Mouse (Mus musculus) heart, embryonic 14.5 days (tissue): ENCODE results near the gene Fam241b. TPM values are rescaled to one million over a fixed set of nuclear protein-coding genes. Genes with fewer than 3 reads are reported as not detected.
"Not testable (repeated sequence)": the region's sequence is repeated elsewhere in the genome, so short reads cannot be mapped to it uniquely, and the experiment has no call there.

ENCODE experiments used
- ATAC-seq: fragments of 200-750 bp; cut with Nextera tagmentation; 2 replicates; pipeline ENCODE4 v1.8.0; 2017; ENCODE audit warnings: low read depth, moderate TSS enrichment; ENCODE audit not compliant: insufficient number of reproducible peaks, insufficient read depth, low FRiP score
- H3K27ac ChIP-seq, 2 experiments: fragments of 200-500 bp in 1 of 2; fragments of 300-500 bp in 1 of 2; sonication (generic) in 1 of 2; replicated peaks in 1 of 2; 2 replicates each; pipeline ENCODE4 v1.5.1; 2012 to 2014; ENCODE audit warnings: low read depth in 2 of 2, low read length in 2 of 2, control low read depth in 1 of 2, mild to moderate bottlenecking in 1 of 2, mixed read lengths in 1 of 2; ENCODE audit not compliant: control insufficient read depth in 1 of 2, insufficient read depth in 1 of 2
- H3K27me3 ChIP-seq: fragments of 300-500 bp; sonication (generic); 2 replicates; pipeline ENCODE4 v1.6.1; 2014; ENCODE audit warnings: mild to moderate bottlenecking, low read length, control low read depth; ENCODE audit not compliant: control insufficient read depth, insufficient read depth
- H3K36me3 ChIP-seq: fragments of 300-500 bp; sonication (generic); 2 replicates; pipeline ENCODE4 v1.6.1; 2014; ENCODE audit warnings: mild to moderate bottlenecking, control low read depth, low read length, mixed read lengths; ENCODE audit not compliant: control insufficient read depth, insufficient read depth
- H3K4me1 ChIP-seq, 2 experiments: fragments of 200-500 bp in 1 of 2; fragments of 300-500 bp in 1 of 2; sonication (generic) in 1 of 2; 2 replicates each; pipeline ENCODE4 v1.6.1; 2012 to 2014; ENCODE audit warnings: low read length in 2 of 2, control low read depth in 1 of 2, mixed read lengths in 1 of 2; ENCODE audit not compliant: control insufficient read depth in 2 of 2, insufficient read depth in 2 of 2
- H3K4me2 ChIP-seq: fragments of 300-500 bp; sonication (generic); 2 replicates; pipeline ENCODE4 v1.6.1; 2014; ENCODE audit warnings: mild to moderate bottlenecking, low read length
- H3K4me3 ChIP-seq, 2 experiments: fragments of 200-500 bp in 1 of 2; fragments of 300-500 bp in 1 of 2; sonication (generic) in 1 of 2; 2 replicates each; pipeline ENCODE4 v1.5.1; 2012 to 2014; ENCODE audit warnings: low read length in 2 of 2, mild to moderate bottlenecking in 2 of 2, control low read depth in 1 of 2, low read depth in 1 of 2, moderate library complexity in 1 of 2; ENCODE audit not compliant: control insufficient read depth in 1 of 2, insufficient read depth in 1 of 2
- H3K9ac ChIP-seq: fragments of 300-500 bp; sonication (generic); 2 replicates; pipeline ENCODE4 v1.6.1; 2014; ENCODE audit warnings: mild to moderate bottlenecking, low read length
- H3K9me3 ChIP-seq: fragments of 300-500 bp; sonication (generic); 2 replicates; pipeline ENCODE4 v1.6.1; 2016; ENCODE audit warnings: low read length, control low read depth; ENCODE audit not compliant: control insufficient read depth
- WGBS: fragments of 180-500 bp; shearing (Covaris S2); extraction: QIAGEN DNeasy Blood & Tissue Kit; methylation state at CpG from one replicate; pipeline ENCODE4 v1.1.7; 2014; 5-methylcytosine and 5-hydroxymethylcytosine counted together
- polyA plus RNA-seq: library from polyadenylated mRNA; unstranded; fragments of >200 nt; fragmentation: Nextera tagmentation; extraction: Ambion mirVana; gene quantifications from 2 replicates; pipeline ENCODE4 v1.2.1, GENCODE M21; 2014

Gene Fam241b
- polyA plus RNA-seq, 1 experiment from 2014 or later: 1.3 TPM

- no peak overlapping the region for H3K4me3 ChIP-seq
- no peaks in the 10 kb centered on the region for H3K27me3 ChIP-seq
- no peaks in the 10 kb centered on the region for H3K9me3 ChIP-seq
- no peaks in the 10 kb centered on the region for H3K36me3 ChIP-seq
- H3K4me1 ChIP-seq: no peaks in the 10 kb centered on the region
- no peak overlapping the region for H3K27ac ChIP-seq
- H3K9ac ChIP-seq: no peak overlapping the region
- no peak for ATAC-seq
- H3K4me2 ChIP-seq: no peak overlapping the region
- 87% methylated on average over 5 of the region's 5 CpGs for WGBS
These were observed 56.9 kb downstream of the Fam241b start for GRCm38 (mm10) chr10:62086826-62087225.

- H3K36me3 ChIP-seq: no peaks in the 10 kb centered on the region
- no peaks in the 10 kb centered on the region for H3K9me3 ChIP-seq
- no peaks in the 10 kb centered on the region for H3K27me3 ChIP-seq
- H3K4me3 ChIP-seq: no peak overlapping the region
- no peak overlapping the region for H3K4me2 ChIP-seq
- 50% methylated on average over 2 of the region's 2 CpGs for WGBS
- H3K9ac ChIP-seq: no peak overlapping the region
- no peak overlapping the region for H3K27ac ChIP-seq
- ATAC-seq: no peak
- no peaks in the 10 kb centered on the region for H3K4me1 ChIP-seq
These were observed 57.7 kb downstream of the Fam241b start for GRCm38 (mm10) chr10:62086044-62086443.

GRCm38 (mm10) chr10:62076248-62077134, 67.2 kb downstream of the Fam241b start:
- ATAC-seq: no peak
- H3K4me1 ChIP-seq: no peaks in the 10 kb centered on the region
- WGBS: 76% methylated on average over 11 of the region's 11 CpGs
- H3K9me3 ChIP-seq: no peaks in the 10 kb centered on the region
- no peak overlapping the region for H3K4me2 ChIP-seq
- H3K27ac ChIP-seq: no peak overlapping the region
- H3K36me3 ChIP-seq: no peaks in the 10 kb centered on the region
- no peak overlapping the region for H3K4me3 ChIP-seq
- H3K27me3 ChIP-seq: no peaks in the 10 kb centered on the region
- H3K9ac ChIP-seq: no peak overlapping the region

GRCm38 (mm10) chr10:62071346-62071745, 72.4 kb downstream of the Fam241b start:
- not testable (repeated sequence) for H3K27me3 ChIP-seq, ATAC-seq, H3K4me2 ChIP-seq, H3K27ac ChIP-seq, H3K4me1 ChIP-seq, H3K4me3 ChIP-seq, H3K36me3 ChIP-seq, H3K9ac ChIP-seq, H3K9me3 ChIP-seq
- WGBS: 68% methylated on average over 12 of the region's 14 CpGs

- H3K4me2 ChIP-seq: no peak overlapping the region
- WGBS: 83% methylated on average over 8 of the region's 8 CpGs
- no peak for ATAC-seq
These were observed 73.1 kb downstream of the Fam241b start for GRCm38 (mm10) chr10:62070636-62071035.

GRCm38 (mm10) chr10:62069946-62070345, 73.8 kb downstream of the Fam241b start:
- H3K9ac ChIP-seq: no peak overlapping the region
- no peak overlapping the region for H3K4me2 ChIP-seq
- H3K27me3 ChIP-seq: no peaks in the 10 kb centered on the region
- no peaks in the 10 kb centered on the region for H3K36me3 ChIP-seq
- H3K4me1 ChIP-seq: no peaks in the 10 kb centered on the region
- H3K27ac ChIP-seq: no peak overlapping the region
- 83% methylated on average over 3 of the region's 3 CpGs for WGBS
- H3K9me3 ChIP-seq: no peaks in the 10 kb centered on the region
- no peak for ATAC-seq
- no peak overlapping the region for H3K4me3 ChIP-seq

More at GRCm38 (mm10) chr10:62070636-62071035, 73.1 kb downstream of the Fam241b start:
- no peaks in the 10 kb centered on the region for H3K4me1 ChIP-seq
- H3K27me3 ChIP-seq: no peaks in the 10 kb centered on the region
- no peak overlapping the region for H3K9ac ChIP-seq
- no peak overlapping the region for H3K27ac ChIP-seq
- no peak overlapping the region for H3K4me3 ChIP-seq
- no peaks in the 10 kb centered on the region for H3K36me3 ChIP-seq
- H3K9me3 ChIP-seq: no peaks in the 10 kb centered on the region

- WGBS: 75% methylated on average over 7 of the region's 7 CpGs
- no peaks in the 10 kb centered on the region for H3K4me1 ChIP-seq
These were observed 74.3 kb downstream of the Fam241b start for GRCm38 (mm10) chr10:62069398-62069797.

GRCm38 (mm10) chr10:62068532-62068931, 75.2 kb downstream of the Fam241b start:
- no peaks in the 10 kb centered on the region for H3K4me1 ChIP-seq
- H3K27me3 ChIP-seq: no peaks in the 10 kb centered on the region
- H3K4me2 ChIP-seq: no peak overlapping the region
- no peak overlapping the region for H3K9ac ChIP-seq
- no peaks in the 10 kb centered on the region for H3K36me3 ChIP-seq
- no peak for ATAC-seq
- WGBS: 76% methylated on average over 9 of the region's 9 CpGs
- H3K9me3 ChIP-seq: no peaks in the 10 kb centered on the region
- H3K4me3 ChIP-seq: no peak overlapping the region
- H3K27ac ChIP-seq: no peak overlapping the region

More at GRCm38 (mm10) chr10:62069398-62069797, 74.3 kb downstream of the Fam241b start:
- ATAC-seq: no peak
- H3K4me2 ChIP-seq: no peak overlapping the region
- H3K27me3 ChIP-seq: no peaks in the 10 kb centered on the region
- H3K27ac ChIP-seq: no peak overlapping the region
- H3K9ac ChIP-seq: no peak overlapping the region
- no peaks in the 10 kb centered on the region for H3K36me3 ChIP-seq
- no peak overlapping the region for H3K4me3 ChIP-seq
- no peaks in the 10 kb centered on the region for H3K9me3 ChIP-seq
